Mouse (Mus musculus): ENCODE measurements around the gene Glb1.

GRCm38 (mm10) chr9:114390749-114391075 lies 10.2 kb upstream of the Glb1 start:
- no peak for TF ChIP-seq CTCF (IDR thresholded peaks at IDR 0.05 in 2 of 3, conservative IDR thresholded peaks at IDR 0.05 in 1 of 3; ENCODE audit: control insufficient read depth in 1 of 3, insufficient read depth in 1 of 3, low read depth in 2 of 3, low read length in 3 of 3, poor library complexity in 1 of 3, severe bottlenecking in 1 of 3)
- TF ChIP-seq POLR2A (IDR thresholded peaks at IDR 0.05; ENCODE audit: control insufficient read depth in 1 of 2, insufficient read depth in 1 of 2, low read depth in 1 of 2, low read length in 2 of 2, poor library complexity in 1 of 2), result no peak
- no peak for TF ChIP-seq TCF12 (IDR thresholded peaks at IDR 0.05; ENCODE audit: low read depth, low read length)
- TF ChIP-seq MYC (IDR thresholded peaks at IDR 0.05; ENCODE audit: low read depth, low read length), result no peak
- TF ChIP-seq JUND (IDR thresholded peaks at IDR 0.05; ENCODE audit: low read depth, low read length), result no peak
- TF ChIP-seq TBP (IDR thresholded peaks at IDR 0.05; ENCODE audit: low read depth, low read length), result no peak
- TF ChIP-seq ETS1 (IDR thresholded peaks at IDR 0.05; ENCODE audit: low read depth, low read length), result no peak
- TF ChIP-seq MXI1 (IDR thresholded peaks at IDR 0.05; ENCODE audit: low read depth, low read length), result no peak
- TF ChIP-seq HCFC1 (IDR thresholded peaks at IDR 0.05; ENCODE audit: low read depth, low read length), result no peak
- TF ChIP-seq KAT2A (conservative IDR thresholded peaks at IDR 0.05; ENCODE audit: low read depth, low read length), result no peak
- no peak for TF ChIP-seq SMC3 (IDR thresholded peaks at IDR 0.05; ENCODE audit: low read depth, low read length)

Data from MEL (cell line).